Comparison of ENCODE assay signal across 11 mouse cellular contexts in genomic region chr11:56999601-57000001, GRCm38 (mm10). TPM values are rescaled to one million over a fixed set of nuclear protein-coding genes. Genes with fewer than 3 reads are reported as not detected.
DNase-seq lines count a peak whose midpoint lies in the region; ATAC-seq and TF ChIP-seq lines count a peak whose summit lies in the region.
"Had no signal": no experiment of that assay in that cellular context is flagged by ENCODE, and none has a peak within 500 bp of the region (broad histone marks: within the 10 kb centered on the region; RNA-seq: fewer than 3 reads in every experiment).

No protein-coding gene starts in this region.

- no peak for ATAC-seq in liver, postnatal 0 days
- no peak for ATAC-seq in forebrain, embryonic 16.5 days
- no peak for ATAC-seq in intestine, postnatal 0 days
- ATAC-seq: midbrain, embryonic 15.5 days had no signal

- no peak overlapping the region for H3K4me3 ChIP-seq in liver, adult 2 months (ENCODE audit: insufficient read depth, low read depth, low read length)
- no peak overlapping the region for H3K4me3 ChIP-seq in liver, postnatal 0 days (ENCODE audit: low read depth, low read length)
- H3K4me3 ChIP-seq in forebrain, embryonic 16.5 days (replicated peaks; ENCODE audit: low read length) = no peak overlapping the region
- H3K4me3 ChIP-seq in intestine, postnatal 0 days (ENCODE audit: low read depth, low read length) = no peak overlapping the region
- H3K4me3 ChIP-seq: embryonic facial prominence, embryonic 15.5 days; midbrain, embryonic 15.5 days had no signal

- no peak overlapping the region for H3K4me2 ChIP-seq in liver, postnatal 0 days (ENCODE audit: low read depth, low read length)
- H3K4me2 ChIP-seq in forebrain, embryonic 16.5 days (ENCODE audit: low read length) = no peak overlapping the region
- H3K4me2 ChIP-seq in intestine, postnatal 0 days (replicated peaks; ENCODE audit: low read depth) = no peak overlapping the region
- H3K4me2 ChIP-seq: embryonic facial prominence, embryonic 15.5 days; midbrain, embryonic 15.5 days had no signal

- TF ChIP-seq CTCF in liver, adult 2 months (IDR thresholded peaks at IDR 0.05; ENCODE audit: low read depth, low read length) = no peak
- TF ChIP-seq CTCF in liver, postnatal 0 days (IDR thresholded peaks at IDR 0.05; ENCODE audit: low read depth) = no peak
- no peak for TF ChIP-seq CTCF in intestine, postnatal 0 days (IDR thresholded peaks at IDR 0.05; ENCODE audit: low read depth)

- peak; percentile 5 for DNase-seq in liver, adult 2 months (ENCODE audit: extremely low read depth, low read depth, low spot score)
- DNase-seq in liver, postnatal 0 days = no peak
- DNase-seq in adrenal gland, postnatal 25 days = peak; percentile 59
- peak; percentile 84 to 87 for DNase-seq in heart, adult 9 months (ENCODE audit: low spot score in 2 of 2)
- peak; percentile 29 to 34 for DNase-seq in lung, postnatal 4 days
- no peak for DNase-seq in B cell, adult 2 months

- H3K9me3 ChIP-seq in liver, postnatal 0 days (ENCODE audit: low read length) = no peaks in the 10 kb centered on the region
- H3K9me3 ChIP-seq in forebrain, embryonic 16.5 days (ENCODE audit: control insufficient read depth, low read length) = no peaks in the 10 kb centered on the region
- H3K9me3 ChIP-seq in intestine, postnatal 0 days (ENCODE audit: control insufficient read depth) = no peaks in the 10 kb centered on the region
- H3K9me3 ChIP-seq: embryonic facial prominence, embryonic 15.5 days; midbrain, embryonic 15.5 days had no signal

- 57% methylated on average over 3 of the region's 3 CpGs for WGBS in liver, adult 2 months
- 61% methylated on average over 3 of the region's 3 CpGs for WGBS in liver, postnatal 0 days (ENCODE audit: insufficient replicate concordance)
- 71% methylated on average over 3 of the region's 3 CpGs for WGBS in forebrain, embryonic 16.5 days
- 65% methylated on average over 3 of the region's 3 CpGs for WGBS in intestine, postnatal 0 days

- no peaks in the 10 kb centered on the region for H3K79me2 ChIP-seq in liver, adult 2 months (ENCODE audit: control insufficient read depth, insufficient read depth, low read length)

- no peak for TF ChIP-seq POLR2A in liver, adult 2 months (IDR thresholded peaks at IDR 0.05; ENCODE audit: extremely low read depth, insufficient read depth, low read length)

- no peaks in the 10 kb centered on the region for H3K36me3 ChIP-seq in liver, adult 2 months (ENCODE audit: control insufficient read depth, insufficient read depth, low read length)
- H3K36me3 ChIP-seq in liver, postnatal 0 days (replicated peaks; ENCODE audit: insufficient read depth, low read length) = no peaks in the 10 kb centered on the region
- H3K36me3 ChIP-seq in forebrain, embryonic 16.5 days (ENCODE audit: control insufficient read depth, insufficient read depth) = no peaks in the 10 kb centered on the region
- H3K36me3 ChIP-seq in intestine, postnatal 0 days (ENCODE audit: control insufficient read depth, insufficient read depth) = no peaks in the 10 kb centered on the region
- H3K36me3 ChIP-seq: embryonic facial prominence, embryonic 15.5 days; midbrain, embryonic 15.5 days had no signal

- H3K27me3 ChIP-seq in liver, adult 2 months (ENCODE audit: control insufficient read depth, insufficient read depth, low read length) = no peaks in the 10 kb centered on the region
- no peaks in the 10 kb centered on the region for H3K27me3 ChIP-seq in liver, postnatal 0 days (ENCODE audit: insufficient read depth, low read length)
- H3K27me3 ChIP-seq in forebrain, embryonic 16.5 days (replicated peaks; ENCODE audit: control insufficient read depth, insufficient read depth, low read length) = no peaks in the 10 kb centered on the region
- no peaks in the 10 kb centered on the region for H3K27me3 ChIP-seq in intestine, postnatal 0 days (replicated peaks; ENCODE audit: control insufficient read depth, insufficient read depth, low read length)
- H3K27me3 ChIP-seq: embryonic facial prominence, embryonic 15.5 days; midbrain, embryonic 15.5 days had no signal

- TF ChIP-seq EP300 in liver, postnatal 0 days (IDR thresholded peaks at IDR 0.05; ENCODE audit: low read depth) = no peak

- H3K9ac ChIP-seq in liver, adult 2 months (ENCODE audit: low read depth, low read length) = no peak overlapping the region
- H3K9ac ChIP-seq in liver, postnatal 0 days (replicated peaks) = no peak overlapping the region
- H3K9ac ChIP-seq in forebrain, embryonic 16.5 days (replicated peaks; ENCODE audit: low read depth, low read length) = no peak overlapping the region
- H3K9ac ChIP-seq in intestine, postnatal 0 days (ENCODE audit: low read depth, low read length) = no peak overlapping the region
- H3K9ac ChIP-seq: embryonic facial prominence, embryonic 15.5 days; midbrain, embryonic 15.5 days had no signal

- no peak overlapping the region for H3K27ac ChIP-seq in liver, adult 2 months (replicated peaks; ENCODE audit: insufficient read depth, low read depth, low read length)
- H3K27ac ChIP-seq in liver, postnatal 0 days (ENCODE audit: low read depth) = no peak overlapping the region
- no peak overlapping the region for H3K27ac ChIP-seq in forebrain, embryonic 16.5 days (ENCODE audit: low read length)
- no peak overlapping the region for H3K27ac ChIP-seq in intestine, postnatal 0 days (ENCODE audit: low read depth, low read length)
- H3K27ac ChIP-seq: embryonic facial prominence, embryonic 15.5 days; midbrain, embryonic 15.5 days had no signal

- no peaks in the 10 kb centered on the region for H3K4me1 ChIP-seq in liver, adult 2 months (ENCODE audit: control insufficient read depth, insufficient read depth, low read length)
- no peaks in the 10 kb centered on the region for H3K4me1 ChIP-seq in liver, postnatal 0 days (ENCODE audit: insufficient read depth)
- H3K4me1 ChIP-seq in forebrain, embryonic 16.5 days (replicated peaks; ENCODE audit: control insufficient read depth, insufficient read depth, low read length) = no peaks in the 10 kb centered on the region
- H3K4me1 ChIP-seq in intestine, postnatal 0 days (replicated peaks; ENCODE audit: control insufficient read depth, insufficient read depth, low read length) = no peaks in the 10 kb centered on the region
- H3K4me1 ChIP-seq: embryonic facial prominence, embryonic 15.5 days; midbrain, embryonic 15.5 days had no signal

RNA-seq across cellular contexts. Expression of gene Gria1, which starts 11.6 kb away (rescaled TPM):
- total RNA-seq in liver, adult 2 months (2014; rRNA removed) = 0.13 and 0.83 TPM in 2 replicates
- not detected in 2 replicates for polyA plus RNA-seq in liver, adult 2 months (2012; rRNA removed)
- not detected in 2 replicates for polyA plus RNA-seq in liver, postnatal 0 days (2015; fragmentation: Nextera tagmentation; extraction: Ambion mirVana)
- total RNA-seq in adrenal gland, postnatal 25 days (2021) = 0.24 TPM in 1 of 2 replicates, not detected in the other
- polyA plus RNA-seq in forebrain, embryonic 16.5 days (2015; fragmentation: Nextera tagmentation; extraction: Ambion mirVana) = 60.5 and 75.1 TPM in 2 replicates
- 0.46 and 0.64 TPM in 2 replicates for polyA plus RNA-seq in intestine, postnatal 0 days (2015; fragmentation: Nextera tagmentation; extraction: Ambion mirVana)
- total RNA-seq: granulocyte monocyte progenitor cell, adult 5-6 weeks had no signal

Comparison
In these comparisons a context has a peak if more than half of its experiments do, and no peak if none do; other contexts are left out.
1. DNase-seq: peak in liver, adult 2 months (single experiment), adrenal gland, postnatal 25 days (single experiment), heart, adult 9 months (2 of 2) and lung, postnatal 4 days (2 of 2); none in liver, postnatal 0 days (single experiment) and B cell, adult 2 months (0 of 2).
2. RNA of gene Gria1, which starts 11.6 kb away (polyA plus RNA-seq): 60.5 to 75.1 TPM in forebrain, embryonic 16.5 days; 0.46 to 0.64 TPM in intestine, postnatal 0 days, not detected in liver, postnatal 0 days and not detected in liver, adult 2 months; every median in the first group is over 10 times any median in the second.